Mouse (Mus musculus) olfactory bulb, adult 2 months (tissue): ENCODE results near the gene Epn2.

Source experiments
- CTCF ChIP-seq: fragments of 200-500 bp; IDR thresholded peaks from 2 replicates; pipeline ENCODE4 v1.5.1; 2012; ENCODE audit warnings: low read depth, mild to moderate bottlenecking, low read length, moderate library complexity; ENCODE audit not compliant: insufficient read depth
- POLR2A ChIP-seq: fragments of 200-500 bp; IDR thresholded peaks from 2 replicates; pipeline ENCODE4 v1.6.1; 2012; ENCODE audit warnings: mild to moderate bottlenecking, low read depth, low read length, moderate library complexity; ENCODE audit not compliant: insufficient read depth

DNA sequence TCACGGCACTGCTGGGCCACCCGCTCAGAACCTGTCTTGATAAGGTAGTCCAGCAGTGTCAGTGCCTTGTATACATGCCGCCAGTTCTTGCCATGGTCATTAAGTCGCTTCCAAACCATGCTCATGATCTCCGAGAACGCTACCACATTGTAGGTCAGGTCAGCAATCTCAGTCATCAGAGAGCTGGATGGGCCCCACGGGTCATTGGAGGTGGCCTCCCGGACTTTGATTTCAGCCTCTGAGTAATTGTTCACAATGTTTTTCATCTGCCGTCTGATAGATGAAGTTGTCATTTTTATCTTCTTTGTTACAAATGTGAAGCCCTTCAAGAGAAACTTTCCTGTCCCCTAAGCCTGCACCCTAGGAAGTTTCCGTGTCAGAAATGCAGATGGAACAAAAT lies 33.0 kb downstream of the Epn2 start:
- no peak for TF ChIP-seq CTCF
- no peak for TF ChIP-seq POLR2A
